ENCODE assay signal across 24 mouse cellular contexts in genomic region chr5:144418456-144418855, GRCm38 (mm10).
"Had no signal": no experiment of that assay in that cellular context is flagged by ENCODE, and none has a peak within 500 bp of the region (broad histone marks: within the 10 kb centered on the region; RNA-seq: fewer than 3 reads in every experiment).

No protein-coding gene starts in this region.

- H3K27me3 ChIP-seq: limb, embryonic 13.5 days; liver, embryonic 12.5 days; liver, embryonic 15.5 days; lung, embryonic 15.5 days; megakaryocyte, embryonic 14.5 days; midbrain, embryonic 13.5 days; neural tube, embryonic 13.5 days; stomach, embryonic 15.5 days had no signal

- H3K27ac ChIP-seq: layer of hippocampus, adult 2 months; limb, embryonic 10.5 days; limb, embryonic 13.5 days; liver, embryonic 12.5 days; liver, embryonic 15.5 days; lung, embryonic 15.5 days; midbrain, embryonic 10.5 days; midbrain, embryonic 13.5 days; neural tube, embryonic 13.5 days; stomach, embryonic 15.5 days had no signal

- H3K9ac ChIP-seq: limb, embryonic 13.5 days; liver, embryonic 12.5 days; liver, embryonic 15.5 days; lung, embryonic 15.5 days; midbrain, embryonic 13.5 days; neural tube, embryonic 13.5 days; stomach, embryonic 15.5 days had no signal

- ATAC-seq: liver, embryonic 12.5 days; midbrain, embryonic 13.5 days; midbrain, embryonic 16.5 days had no signal

- DNase-seq: layer of hippocampus, adult 9-11 months; liver; lung, adult 18-20 months; lung, postnatal 10 days; lung, postnatal 36 days; retina, postnatal 1 day; right cerebral cortex, postnatal 25 days; spleen, adult 18-20 months; thymus, adult 2 months; thymus, postnatal 14 days; thymus, postnatal 4 days had no signal

- H3K4me3 ChIP-seq: layer of hippocampus, adult 2 months; limb, embryonic 10.5 days; limb, embryonic 13.5 days; liver, embryonic 12.5 days; liver, embryonic 15.5 days; lung, embryonic 15.5 days; megakaryocyte, embryonic 14.5 days; midbrain, embryonic 10.5 days; midbrain, embryonic 13.5 days; myocyte; neural tube, embryonic 13.5 days; stomach, embryonic 15.5 days had no signal

- H3K9me3 ChIP-seq: limb, embryonic 10.5 days; limb, embryonic 13.5 days; lung, embryonic 15.5 days; midbrain, embryonic 10.5 days; midbrain, embryonic 13.5 days; neural tube, embryonic 13.5 days; stomach, embryonic 15.5 days had no signal

- H3K4me2 ChIP-seq: limb, embryonic 13.5 days; liver, embryonic 12.5 days; liver, embryonic 15.5 days; lung, embryonic 15.5 days; midbrain, embryonic 13.5 days; neural tube, embryonic 13.5 days; stomach, embryonic 15.5 days had no signal

- H3K36me3 ChIP-seq: limb, embryonic 10.5 days; limb, embryonic 13.5 days; liver, embryonic 12.5 days; liver, embryonic 15.5 days; lung, embryonic 15.5 days; midbrain, embryonic 10.5 days; midbrain, embryonic 13.5 days; neural tube, embryonic 13.5 days; stomach, embryonic 15.5 days had no signal

- H3K4me1 ChIP-seq: limb, embryonic 10.5 days; limb, embryonic 13.5 days; liver, embryonic 12.5 days; liver, embryonic 15.5 days; lung, embryonic 15.5 days; megakaryocyte, embryonic 14.5 days; midbrain, embryonic 10.5 days; midbrain, embryonic 13.5 days; neural tube, embryonic 13.5 days; stomach, embryonic 15.5 days had no signal
